Mouse (Mus musculus) spleen, adult 2 months (tissue): ENCODE data around the gene Fos. TPM values are rescaled to one million over a fixed set of nuclear protein-coding genes. Genes with fewer than 3 reads are reported as not detected.

Experiments used
- DNase-seq, 2 experiments: peaks; one replicate each; pipeline versions ENCODE4 v3.0.0 to v3.0.0-alpha.2; 2012 to 2021; ENCODE audit warnings: low spot score in 2 of 2, low read depth in 1 of 2
- H3K27ac ChIP-seq: fragments of 200-500 bp; 2 replicates; pipeline ENCODE4 v1.5.1; 2012; ENCODE audit warnings: low read length, inconsistent platforms; ENCODE audit not compliant: insufficient read depth
- H3K27me3 ChIP-seq: fragments of 200-500 bp; 2 replicates; pipeline ENCODE4 v1.6.1; 2012; ENCODE audit warnings: mild to moderate bottlenecking, moderate library complexity, low read length, inconsistent platforms; ENCODE audit not compliant: control insufficient read depth, insufficient read depth
- H3K36me3 ChIP-seq: fragments of 200-500 bp; 2 replicates; pipeline ENCODE4 v1.6.1; 2012; ENCODE audit warnings: mild to moderate bottlenecking, low read length, inconsistent platforms; ENCODE audit not compliant: control insufficient read depth, insufficient read depth
- H3K4me1 ChIP-seq: fragments of 200-500 bp; 2 replicates; pipeline ENCODE4 v1.6.1; 2011; ENCODE audit warnings: inconsistent platforms; ENCODE audit not compliant: control insufficient read depth, insufficient read depth, insufficient read length
- H3K4me3 ChIP-seq: fragments of 200-500 bp; 2 replicates; pipeline ENCODE4 v1.5.1; 2011; ENCODE audit warnings: mild to moderate bottlenecking, inconsistent platforms; ENCODE audit not compliant: insufficient read depth, insufficient read length; ENCODE audit errors: extremely low read depth
- CTCF ChIP-seq: fragments of 200-500 bp; IDR thresholded peaks from 2 replicates; pipeline ENCODE4 v1.5.1; 2011; ENCODE audit warnings: mild to moderate bottlenecking, inconsistent platforms; ENCODE audit not compliant: insufficient read depth, insufficient read length, insufficient replicate concordance; ENCODE audit errors: extremely low read depth
- POLR2A ChIP-seq: fragments of 200-500 bp; IDR thresholded peaks from 2 replicates; pipeline ENCODE4 v1.6.1; 2011; ENCODE audit warnings: low read depth, low read length, inconsistent platforms
- WGBS: fragments of 180-500 bp; shearing (Covaris S2); methylation state at CpG from one replicate; pipeline ENCODE4 v1.1.7; 2018; 5-methylcytosine and 5-hydroxymethylcytosine counted together
- polyA plus RNA-seq: library from polyadenylated mRNA; depleted of rRNA; stranded (reverse); fragments of >200 nt; gene quantifications from 2 replicates; pipeline ENCODE4 v1.2.3, GENCODE M21; 2012

Fos gene
- polyA plus RNA-seq, 1 experiment = 9.4 TPM

DNA sequence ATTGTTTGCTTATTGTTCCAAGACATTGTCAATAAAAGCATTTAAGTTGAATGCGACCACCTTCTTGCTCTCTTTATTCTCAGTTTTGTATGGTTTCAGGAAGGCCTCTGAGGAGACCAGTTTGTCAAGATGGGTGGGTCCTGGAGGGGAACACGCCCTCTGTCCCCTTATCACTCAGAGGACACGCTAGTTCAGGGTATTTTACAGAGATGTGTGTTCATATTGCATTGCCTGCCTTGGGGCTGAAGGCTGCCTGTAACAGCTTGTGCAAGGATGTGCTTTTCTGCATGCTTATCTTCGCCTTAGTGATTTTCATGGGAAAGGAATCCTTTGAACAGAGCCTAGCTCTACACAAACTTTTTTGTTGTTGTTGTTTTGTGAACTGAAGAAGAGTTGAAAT lies 3.5 kb downstream of the Fos start:
- H3K27me3 ChIP-seq = peaks cover 6% of the 10 kb centered on the region

DNA sequence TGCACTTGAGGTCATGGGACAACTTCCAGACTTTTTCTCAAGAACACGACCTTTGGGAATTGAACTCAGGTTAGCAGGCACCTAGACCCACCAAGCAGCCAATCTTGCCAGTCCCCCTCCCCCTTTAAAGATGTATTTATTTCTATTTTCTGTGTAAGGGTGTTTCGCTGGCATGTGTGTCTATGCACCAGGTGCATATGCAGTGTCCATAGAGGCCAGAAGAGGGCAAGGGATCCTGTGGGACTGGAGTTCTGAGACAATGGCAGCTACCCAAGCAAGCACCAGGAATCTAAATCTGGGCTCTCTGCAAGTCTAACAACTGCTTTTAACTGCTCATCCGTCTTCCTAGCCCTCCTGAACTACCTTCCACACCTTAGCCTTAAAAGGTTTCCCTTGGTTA lies 4.1 kb downstream of the Fos start:
- 90% methylated on average over 3 of the region's 3 CpGs for WGBS
- Histone ChIP-seq H3K36me3 (no peaks in the 10 kb centered on the region; the same call in 1 of the 2 replicates), H3K27me3 (peaks cover 6% of the 10 kb centered on the region), H3K27ac (no peak overlapping the region), H3K4me1 (peaks cover 5% of the 10 kb centered on the region; the same call in 1 of the 2 replicates), H3K4me3 (no peak overlapping the region)
- no peak for DNase-seq
- no peak for TF ChIP-seq CTCF
- no peak for TF ChIP-seq POLR2A

More for the DNA sequence above, 3.5 kb downstream of the Fos start:
- DNase-seq = no peak
- 79% methylated on average over 4 of the region's 4 CpGs for WGBS
- peaks cover 5% of the 10 kb centered on the region; the same call in 1 of the 2 replicates for H3K4me1 ChIP-seq
- TF ChIP-seq CTCF (no peak), POLR2A (no peak)
- H3K27ac ChIP-seq = no peak overlapping the region
- H3K36me3 ChIP-seq = no peaks in the 10 kb centered on the region; the same call in 1 of the 2 replicates
- H3K4me3 ChIP-seq = no peak overlapping the region

DNA sequence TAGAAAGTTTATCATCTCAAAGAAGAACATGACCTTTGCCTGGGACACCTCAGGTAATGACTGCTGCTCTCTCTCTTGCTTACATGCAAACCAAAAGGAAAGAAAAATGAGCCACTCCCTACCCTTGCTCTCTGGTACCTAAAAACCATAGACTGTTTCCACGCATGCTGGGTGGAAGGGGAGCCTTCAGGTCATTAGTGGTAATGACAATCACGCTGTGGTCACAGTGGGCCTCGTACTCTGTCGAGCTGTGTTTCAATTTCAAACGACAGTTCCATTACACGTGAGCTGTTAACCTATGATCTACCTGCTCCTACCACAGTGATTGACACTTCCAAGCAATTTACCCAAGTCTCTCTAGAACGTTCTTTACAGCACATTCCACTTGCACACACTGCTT lies 5.0 kb downstream of the Fos start:
- TF ChIP-seq CTCF (no peak), POLR2A (no peak)
- no peaks in the 10 kb centered on the region; the same call in 1 of the 2 replicates for H3K36me3 ChIP-seq
- WGBS = 80% methylated on average over 7 of the region's 7 CpGs
- no peak overlapping the region for H3K4me3 ChIP-seq
- peaks cover 5% of the 10 kb centered on the region; the same call in 1 of the 2 replicates for H3K4me1 ChIP-seq
- H3K27ac ChIP-seq = no peak overlapping the region
- DNase-seq = no peak
- H3K27me3 ChIP-seq = peaks cover 6% of the 10 kb centered on the region

DNA sequence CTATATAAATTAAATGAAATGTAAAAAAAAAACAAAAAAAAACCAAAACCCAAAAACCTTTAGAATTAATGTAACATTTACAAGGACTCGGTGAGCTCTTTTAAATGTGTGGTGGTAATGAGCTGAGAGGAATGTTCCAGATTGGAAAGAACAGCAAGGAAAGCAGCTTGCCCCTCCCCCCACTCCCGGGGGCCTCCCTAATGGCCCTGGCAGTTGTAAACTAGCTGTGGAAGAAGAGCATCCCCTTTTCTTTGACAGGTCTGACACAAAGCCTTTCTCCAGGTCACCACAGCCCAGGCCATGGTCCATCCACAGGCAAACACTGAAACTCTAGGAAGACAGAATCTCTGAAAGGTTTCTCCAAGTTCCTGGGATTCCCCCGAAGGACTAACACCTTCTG lies 5.5 kb downstream of the Fos start:
- H3K4me1 ChIP-seq = peaks cover 5% of the 10 kb centered on the region; the same call in 1 of the 2 replicates
- TF ChIP-seq CTCF (no peak), POLR2A (no peak)
- H3K36me3 ChIP-seq = no peaks in the 10 kb centered on the region; the same call in 1 of the 2 replicates
- no peak overlapping the region for H3K4me3 ChIP-seq
- no peak overlapping the region for H3K27ac ChIP-seq
- peaks cover 6% of the 10 kb centered on the region for H3K27me3 ChIP-seq
- no peak for DNase-seq
- WGBS = 58% methylated on average over 3 of the region's 3 CpGs

DNA sequence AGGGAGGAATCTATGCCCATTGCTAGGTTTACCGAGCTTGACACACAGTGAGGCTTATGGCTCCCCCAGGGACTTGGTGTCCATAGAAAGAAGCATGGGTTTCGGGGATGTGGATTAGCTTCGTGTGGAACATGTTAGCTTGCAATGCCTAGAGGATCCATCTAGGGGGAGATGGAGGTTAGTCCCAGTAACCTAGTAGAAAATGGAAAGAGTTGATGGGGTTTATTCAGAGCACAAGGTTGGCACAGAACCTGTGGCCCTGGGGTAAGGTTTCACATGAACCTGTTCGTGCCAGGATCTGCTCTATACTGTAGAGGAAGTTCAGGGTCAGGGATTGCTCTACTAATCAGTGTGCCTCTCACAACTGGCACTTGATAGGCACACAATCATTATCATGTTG lies 9.5 kb downstream of the Fos start:
- DNase-seq = no peak
- H3K4me1 ChIP-seq = peaks cover 6% of the 10 kb centered on the region; the same call in 1 of the 2 replicates
- no peak overlapping the region for H3K4me3 ChIP-seq
- TF ChIP-seq CTCF = no peak
- no peak for TF ChIP-seq POLR2A
- H3K27me3 ChIP-seq = no peaks in the 10 kb centered on the region
- no peak overlapping the region for H3K27ac ChIP-seq
- 43% methylated on average over 4 of the region's 4 CpGs for WGBS
- no peaks in the 10 kb centered on the region for H3K36me3 ChIP-seq

DNA sequence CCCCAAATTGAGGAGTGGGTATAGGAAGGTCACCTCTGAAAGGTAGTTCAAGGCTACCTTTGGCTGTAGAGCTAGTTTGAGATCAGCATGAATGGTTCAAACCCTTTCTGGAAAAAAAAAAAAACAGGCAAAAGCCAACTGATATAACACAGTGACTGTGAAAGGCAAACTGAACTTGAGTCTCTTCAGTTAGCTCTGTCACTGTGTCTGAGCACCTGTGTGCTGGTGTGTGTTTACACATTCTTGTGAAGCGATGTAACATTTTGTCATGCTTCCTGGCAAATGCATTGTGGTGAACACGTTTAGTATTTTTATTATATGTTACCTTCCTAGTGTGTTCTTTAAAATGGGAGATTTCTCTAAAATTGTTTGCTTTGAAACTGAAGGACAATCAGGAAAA lies 11.0 kb downstream of the Fos start:
- H3K4me1 ChIP-seq = peaks cover 6% of the 10 kb centered on the region; the same call in 1 of the 2 replicates
- no peaks in the 10 kb centered on the region for H3K36me3 ChIP-seq
- no peak for DNase-seq
- no peaks in the 10 kb centered on the region for H3K27me3 ChIP-seq
- no peak overlapping the region for H3K4me3 ChIP-seq
- TF ChIP-seq CTCF = no peak
- no peak for TF ChIP-seq POLR2A
- 87% methylated on average over 2 of the region's 2 CpGs for WGBS
- no peak overlapping the region for H3K27ac ChIP-seq
